9 mouse cellular contexts compared by ENCODE assay signal in genomic region chr8:111573583-111573982, GRCm38 (mm10). TPM values are rescaled to one million over a fixed set of nuclear protein-coding genes. Genes with fewer than 3 reads are reported as not detected.
DNase-seq lines count a peak whose midpoint lies in the region; ATAC-seq lines count a peak whose summit lies in the region.
"Had no signal": no experiment of that assay in that cellular context is flagged by ENCODE, and none has a peak within 500 bp of the region (broad histone marks: within the 10 kb centered on the region; RNA-seq: fewer than 3 reads in every experiment).

No protein-coding gene starts in this region.

- intact Hi-C loops in heart, postnatal 10 days (cut with DNase I), result no loop called here

- WGBS in heart, embryonic 15.5 days, result 27% methylated on average over 8 of the region's 8 CpGs
- 23% methylated on average over 8 of the region's 8 CpGs for WGBS in hindbrain, embryonic 10.5 days

- no peaks in the 10 kb centered on the region for H3K27me3 ChIP-seq in heart, embryonic 15.5 days
- H3K27me3 ChIP-seq in hindbrain, embryonic 10.5 days (ENCODE audit: insufficient read depth, poor library complexity, severe bottlenecking), result no peaks in the 10 kb centered on the region

- H3K36me3 ChIP-seq in heart, embryonic 15.5 days, result no peaks in the 10 kb centered on the region; the same call in 1 of the 2 replicates
- peaks cover 22% of the 10 kb centered on the region; the same call in 1 of the 2 replicates for H3K36me3 ChIP-seq in hindbrain, embryonic 10.5 days

- no peak overlapping the region for H3K9ac ChIP-seq in heart, embryonic 15.5 days

- H3K27ac ChIP-seq in heart, embryonic 15.5 days, result no peak overlapping the region
- peak overlapping the region; percentile 64 for H3K27ac ChIP-seq in hindbrain, embryonic 10.5 days

- H3K9me3 ChIP-seq in heart, embryonic 15.5 days (replicated peaks), result no peaks in the 10 kb centered on the region
- no peaks in the 10 kb centered on the region for H3K9me3 ChIP-seq in hindbrain, embryonic 10.5 days

- DNase-seq in heart, postnatal 10 days, result no peak
- DNase-seq in R1 (ENCODE audit: low read depth, low spot score), result peak; percentile 90
- peak; percentile 16 for DNase-seq in hindbrain, embryonic 10.5 days (ENCODE audit: low spot score)
- DNase-seq in cerebellum, adult 11 months, result no peak
- DNase-seq in retina, embryonic 14.5 days (ENCODE audit: low spot score), result no peak
- no peak for DNase-seq in cerebellum, postnatal 4 days (ENCODE audit: low spot score in 2 of 2)

- ATAC-seq in heart, embryonic 15.5 days (replicated peaks; ENCODE audit: insufficient number of reproducible peaks, insufficient read depth, low FRiP score, low read depth), result peak; percentile 39; the same call in 1 of the 2 replicates
- peak; percentile 99 for ATAC-seq in megakaryocyte-erythroid progenitor cell, adult 5-6 weeks (replicated peaks; ENCODE audit: low FRiP score, low TSS enrichment, poor library complexity, severe bottlenecking)

- H3K4me1 ChIP-seq in heart, embryonic 15.5 days (replicated peaks), result peaks cover 28% of the 10 kb centered on the region
- peaks cover 34% of the 10 kb centered on the region for H3K4me1 ChIP-seq in hindbrain, embryonic 10.5 days (replicated peaks)
- H3K4me1 ChIP-seq: megakaryocyte, embryonic 14.5 days had no signal

- peak overlapping the region; percentile 3; the same call in 1 of the 2 replicates for H3K4me3 ChIP-seq in heart, embryonic 15.5 days
- H3K4me3 ChIP-seq in hindbrain, embryonic 10.5 days, result peak overlapping the region; percentile 32; the same call in 1 of the 2 replicates
- H3K4me3 ChIP-seq: megakaryocyte, embryonic 14.5 days had no signal

- peak overlapping the region; percentile 27 for H3K4me2 ChIP-seq in heart, embryonic 15.5 days

RNA-seq across cellular contexts. Expression of gene Znrf1, which starts 37.7 kb away (rescaled TPM):
- 21.9 and 31.0 TPM in 2 replicates for polyA plus RNA-seq in heart, embryonic 15.5 days (2015; fragmentation: Nextera tagmentation; extraction: Ambion mirVana)
- total RNA-seq in heart, postnatal 10 days (2021), result 10 to 100 TPM; 66.2 to 69.2 TPM
- polyA plus RNA-seq in hindbrain, embryonic 10.5 days (2016; fragmentation: Nextera tagmentation; extraction: Ambion mirVana), result 29.9 and 52.5 TPM in 2 replicates
- 54.1 and 55.3 TPM in 2 replicates for total RNA-seq in megakaryocyte-erythroid progenitor cell, adult 5-6 weeks (2014; fragmentation: Nextera tagmentation)
- 21.4 and 25.9 TPM in 2 replicates for total RNA-seq in megakaryocyte-erythroid progenitor cell, adult 5-6 weeks (2017)

RNA-seq across cellular contexts. Expression of gene Wdr59, which starts 51.7 kb away (rescaled TPM):
- polyA plus RNA-seq in heart, embryonic 15.5 days (2015; fragmentation: Nextera tagmentation; extraction: Ambion mirVana), result 3.4 and 4.4 TPM in 2 replicates
- total RNA-seq in heart, postnatal 10 days (2021), result 10 to 100 TPM in 1 of 2 experiments, 1 to 10 TPM in 1; 10.0 to 10.2 TPM
- polyA plus RNA-seq in hindbrain, embryonic 10.5 days (2016; fragmentation: Nextera tagmentation; extraction: Ambion mirVana), result 3.8 and 4.8 TPM in 2 replicates
- total RNA-seq in megakaryocyte-erythroid progenitor cell, adult 5-6 weeks (2014; fragmentation: Nextera tagmentation), result 14.4 and 16.0 TPM in 2 replicates
- total RNA-seq in megakaryocyte-erythroid progenitor cell, adult 5-6 weeks (2017), result 11.9 and 14.1 TPM in 2 replicates

RNA-seq across cellular contexts. Expression of gene Ldhd, which starts 56.6 kb away (rescaled TPM):
- polyA plus RNA-seq in heart, embryonic 15.5 days (2015; fragmentation: Nextera tagmentation; extraction: Ambion mirVana), result 0.79 and 1.0 TPM in 2 replicates
- total RNA-seq in heart, postnatal 10 days (2021), result 1 to 10 TPM; 6.0 to 6.2 TPM
- polyA plus RNA-seq in hindbrain, embryonic 10.5 days (2016; fragmentation: Nextera tagmentation; extraction: Ambion mirVana), result 0.24 and 0.26 TPM in 2 replicates
- 0.15 and 1.1 TPM in 2 replicates for total RNA-seq in megakaryocyte-erythroid progenitor cell, adult 5-6 weeks (2014; fragmentation: Nextera tagmentation)
- total RNA-seq in megakaryocyte-erythroid progenitor cell, adult 5-6 weeks (2017), result 0.09 and 0.15 TPM in 2 replicates

Comparison
In these comparisons a context has a peak if more than half of its experiments do, and no peak if none do; other contexts are left out.
1. DNase-seq: peak in R1 (single experiment) and hindbrain, embryonic 10.5 days (single experiment); none in heart, postnatal 10 days (0 of 2), cerebellum, adult 11 months (single experiment), retina, embryonic 14.5 days (single experiment) and cerebellum, postnatal 4 days (0 of 2).